Mouse (Mus musculus): ENCODE data around the gene Atxn2.

Atxn2 gene

GRCm38 (mm10) chr5:121856740-121857139 lies 145.6 kb downstream of the Atxn2 start:
- no peak for DNase-seq (ENCODE audit: low read depth, low spot score)

GRCm38 (mm10) chr5:121858427-121858826 lies 147.3 kb downstream of the Atxn2 start:
- DNase-seq (ENCODE audit: low read depth, low spot score) = no peak

- DNase-seq (ENCODE audit: low read depth, low spot score) = no peak
Measured at GRCm38 (mm10) chr5:121861964-121862363, 150.8 kb downstream of the Atxn2 start.

GRCm38 (mm10) chr5:121864330-121864729 lies 153.2 kb downstream of the Atxn2 start:
- DNase-seq (ENCODE audit: low read depth, low spot score) = no peak
